1 mouse cellular context compared by ENCODE assay signal in the genomic region with DNA sequence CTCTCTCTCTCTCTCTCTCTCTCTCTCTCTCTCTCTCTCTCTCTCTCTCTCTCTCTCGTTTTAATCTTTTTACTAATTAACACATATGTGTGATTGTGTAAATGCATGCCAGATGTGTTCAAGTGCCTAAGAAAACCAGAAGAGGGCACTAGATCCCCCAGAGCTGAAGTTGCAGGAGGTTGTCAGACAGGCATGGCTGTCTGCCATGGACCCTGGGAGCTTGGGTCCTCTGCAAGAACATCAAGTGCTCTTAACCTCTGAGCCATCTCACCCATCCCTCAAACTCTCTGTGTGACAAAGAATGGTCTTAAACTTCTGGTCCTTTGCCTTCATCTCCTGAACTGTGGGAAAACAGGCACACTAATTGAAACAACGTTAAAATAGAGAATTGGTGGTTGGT.
TF ChIP-seq lines count a peak whose summit lies in the region.

No protein-coding gene starts in this region.

TF ChIP-seq in MEL, 35 proteins besides CTCF, POLR2A, EP300 and RAD21:
- TF ChIP-seq GATA1 (IDR thresholded peaks at IDR 0.05; ENCODE audit: low read depth, low read length): no peak
- no peak for TF ChIP-seq ETS1 (IDR thresholded peaks at IDR 0.05; ENCODE audit: low read depth, low read length)
- no peak for TF ChIP-seq USF1 (IDR thresholded peaks at IDR 0.05; ENCODE audit: low read depth, low read length)
- TF ChIP-seq ZMIZ1 (IDR thresholded peaks at IDR 0.05; ENCODE audit: low read depth, low read length): no peak
- TF ChIP-seq ZNF384 (IDR thresholded peaks at IDR 0.05; ENCODE audit: low read depth, low read length): no peak
- no peak for TF ChIP-seq BHLHE40 (IDR thresholded peaks at IDR 0.05; ENCODE audit: borderline replicate concordance, low read depth, low read length)
- TF ChIP-seq MAZ (IDR thresholded peaks at IDR 0.05; ENCODE audit: low read depth, low read length): no peak
